Mouse (Mus musculus) G1E (cell line): ENCODE measurements around the gene Gm14308. TPM values are rescaled to one million over a fixed set of nuclear protein-coding genes. Genes with fewer than 3 reads are reported as not detected.
"Not testable (repeated sequence)": the region's sequence is repeated elsewhere in the genome, so short reads cannot be mapped to it uniquely, and the experiment has no call there.

Experiments used
- ATAC-seq: 2 replicates; pipeline ENCODE4 v1.8.0; 2016; ENCODE audit warnings: mild to moderate bottlenecking; ENCODE audit not compliant: insufficient number of reproducible peaks, poor library complexity, low FRiP score, severe bottlenecking; ENCODE audit errors: extremely low read depth
- DNase-seq: peaks from one replicate; pipeline ENCODE4 v3.0.0; 2012; ENCODE audit warnings: low spot score
- H3K27me3 ChIP-seq: 2 replicates; pipeline ENCODE4 v1.6.1; 2012; ENCODE audit warnings: mild to moderate bottlenecking, low read length, inconsistent platforms; ENCODE audit not compliant: insufficient read depth
- H3K36me3 ChIP-seq: replicated peaks from 2 replicates; pipeline ENCODE3; 2012; ENCODE audit warnings: mild to moderate bottlenecking, inconsistent platforms
- H3K4me1 ChIP-seq: 2 replicates; pipeline ENCODE4 v1.6.1; 2012; ENCODE audit warnings: low read depth, low read length, inconsistent platforms, mixed read lengths; ENCODE audit not compliant: insufficient read depth
- H3K4me3 ChIP-seq: 2 replicates; pipeline ENCODE4 v1.5.1; 2012; ENCODE audit warnings: low read depth, mild to moderate bottlenecking, inconsistent platforms, low read length, moderate library complexity, mixed read lengths
- H3K9me3 ChIP-seq: replicated peaks from 2 replicates; pipeline ENCODE4 v1.6.1; 2012; ENCODE audit warnings: inconsistent platforms
- polyA plus RNA-seq: library from polyadenylated mRNA; stranded (reverse); fragments of >175 nt; gene quantifications from 2 replicates; pipeline ENCODE4 v1.2.3, GENCODE M21; 2012
- total RNA-seq, 2 experiments: library from RNA; stranded (forward) in 1 of 2; stranded (reverse) in 1 of 2; fragments of 200-1000 nt in 1 of 2; fragments of >200 nt in 1 of 2; fragmentation: Nextera tagmentation in 1 of 2; gene quantifications; 2 replicates each; pipeline ENCODE4 v1.2.3; 2014 to 2017

Gene Gm14308
- total RNA-seq (2014; fragmentation: Nextera tagmentation) (24.2 and 32.7 TPM in 2 replicates), total RNA-seq (2017) (2.2 and 15.3 TPM in 2 replicates), polyA plus RNA-seq (1.5 and 2.2 TPM in 2 replicates)

GRCm38 (mm10) chr2:176636244-176636643 is at the start of gene Gm14308:
Gm14308 (minus strand) TSS chr2:176636344.
- DNase-seq, H3K4me3 ChIP-seq, H3K4me1 ChIP-seq, H3K27me3 ChIP-seq, ATAC-seq, H3K36me3 ChIP-seq, H3K9me3 ChIP-seq: not testable (repeated sequence)

DNA sequence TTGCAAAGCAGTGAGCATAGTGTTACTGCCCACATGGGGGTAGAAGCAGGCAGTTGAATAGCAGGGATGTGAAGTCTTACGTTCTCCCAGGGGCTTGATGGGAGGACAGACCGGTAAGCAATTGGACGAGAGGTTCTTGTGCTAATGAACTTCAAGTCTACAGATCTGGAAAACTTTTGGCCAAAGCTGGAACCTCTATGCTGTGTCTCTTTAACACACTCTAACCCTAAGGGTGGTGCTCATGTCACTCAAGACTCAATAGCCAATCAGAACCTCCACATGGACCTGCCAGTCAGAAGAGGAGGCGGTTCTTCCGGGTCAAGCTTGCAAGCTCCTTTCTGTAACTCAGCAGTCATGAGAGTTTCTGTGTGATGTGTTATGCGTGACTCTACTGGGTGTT is 34.1 kb upstream of the Gm14308 start, which contains the start of gene Zfp973:
Gene Zfp973 (plus strand): TSS at position 301 of the 400 bp plus-strand sequence.
- not testable (repeated sequence) for H3K9me3 ChIP-seq, DNase-seq, H3K27me3 ChIP-seq, ATAC-seq, H3K36me3 ChIP-seq, H3K4me1 ChIP-seq, H3K4me3 ChIP-seq

Other genes starting within 250 kb of the Gm14308 start
- gene Gm14435, start 212.8 kb downstream of the Gm14308 start, total RNA-seq (2014; fragmentation: Nextera tagmentation): 2.1 and 2.9 TPM in 2 replicates
- 0.58 and 2.0 TPM in 2 replicates for gene Gm14435, start 212.8 kb downstream of the Gm14308 start, total RNA-seq (2017)
- not detected in 2 replicates for gene Gm14435, start 212.8 kb downstream of the Gm14308 start, polyA plus RNA-seq
- 4.9 TPM in 1 of 2 replicates, not detected in the other for gene Gm14434, start 149.6 kb downstream of the Gm14308 start, total RNA-seq (2014; fragmentation: Nextera tagmentation)
- gene Gm14434, start 149.6 kb downstream of the Gm14308 start, total RNA-seq (2017): 6.0 and 6.1 TPM in 2 replicates
- gene Gm14434, start 149.6 kb downstream of the Gm14308 start, polyA plus RNA-seq: 0.08 and 0.12 TPM in 2 replicates
- 2.7 TPM in 1 of 2 replicates, not detected in the other for gene Zfp967, start 115.3 kb downstream of the Gm14308 start, total RNA-seq (2014; fragmentation: Nextera tagmentation)
- gene Zfp967, start 115.3 kb downstream of the Gm14308 start, total RNA-seq (2017): not detected in 2 replicates
- 0.13 and 0.18 TPM in 2 replicates for gene Zfp967, start 115.3 kb downstream of the Gm14308 start, polyA plus RNA-seq
- gene Zfp973, start 34.2 kb upstream of the Gm14308 start, total RNA-seq (2014; fragmentation: Nextera tagmentation): 31.9 and 40.3 TPM in 2 replicates
- 27.0 and 28.1 TPM in 2 replicates for gene Zfp973, start 34.2 kb upstream of the Gm14308 start, total RNA-seq (2017)
- 1.3 and 1.9 TPM in 2 replicates for gene Zfp973, start 34.2 kb upstream of the Gm14308 start, polyA plus RNA-seq
- gene Gm14305, start 72.0 kb upstream of the Gm14308 start, total RNA-seq (2014; fragmentation: Nextera tagmentation): 27.8 and 42.1 TPM in 2 replicates
- 19.8 and 20.5 TPM in 2 replicates for gene Gm14305, start 72.0 kb upstream of the Gm14308 start, total RNA-seq (2017)
- gene Gm14305, start 72.0 kb upstream of the Gm14308 start, polyA plus RNA-seq: 1.8 and 2.5 TPM in 2 replicates
- 36.6 and 39.1 TPM in 2 replicates for gene Gm14295, start 162.3 kb upstream of the Gm14308 start, total RNA-seq (2014; fragmentation: Nextera tagmentation)
- 22.0 and 26.1 TPM in 2 replicates for gene Gm14295, start 162.3 kb upstream of the Gm14308 start, total RNA-seq (2017)
- 0.50 and 0.76 TPM in 2 replicates for gene Gm14295, start 162.3 kb upstream of the Gm14308 start, polyA plus RNA-seq
- gene Gm14408, start 194.8 kb upstream of the Gm14308 start, total RNA-seq (2014; fragmentation: Nextera tagmentation): not detected in 2 replicates
- gene Gm14408, start 194.8 kb upstream of the Gm14308 start, total RNA-seq (2017): not detected in 2 replicates
- gene Gm14408, start 194.8 kb upstream of the Gm14308 start, polyA plus RNA-seq: not detected in 2 replicates